Mouse (Mus musculus): ENCODE data around the gene Zfp827. TPM values are rescaled to one million over a fixed set of nuclear protein-coding genes. Genes with fewer than 3 reads are reported as not detected.

The Zfp827 gene
- total RNA-seq, 2 experiments from 2014 or later: 6.7 to 7.4 TPM

DNA sequence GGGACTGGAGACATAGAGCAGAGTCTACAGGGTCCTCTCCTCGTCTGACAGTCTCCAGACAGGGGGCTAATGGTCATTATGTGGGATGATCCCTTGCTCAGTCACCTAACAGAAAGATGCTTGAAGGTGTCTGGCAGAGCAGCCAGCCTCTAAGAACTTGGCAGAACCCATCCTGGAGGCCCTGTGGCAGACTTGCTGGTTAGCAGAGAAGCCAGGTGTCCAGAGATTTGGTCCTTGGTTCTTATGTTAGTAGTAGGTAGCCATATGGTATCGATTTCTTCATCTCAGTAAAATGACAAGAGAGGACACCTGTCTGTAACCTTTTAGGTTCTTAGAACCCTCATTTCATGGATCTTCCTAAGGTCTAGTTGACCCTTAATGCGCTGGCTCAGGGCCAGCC is 28.9 kb downstream of the Zfp827 start:
- intact Hi-C loops (cut with DNase I; ENCODE audit: low total_unique reads): loop anchor here (2.0 kb wide), 1 partner anchor 20 kb away; no protein-coding TSS in a partner anchor
- DNase-seq: no peak

DNA sequence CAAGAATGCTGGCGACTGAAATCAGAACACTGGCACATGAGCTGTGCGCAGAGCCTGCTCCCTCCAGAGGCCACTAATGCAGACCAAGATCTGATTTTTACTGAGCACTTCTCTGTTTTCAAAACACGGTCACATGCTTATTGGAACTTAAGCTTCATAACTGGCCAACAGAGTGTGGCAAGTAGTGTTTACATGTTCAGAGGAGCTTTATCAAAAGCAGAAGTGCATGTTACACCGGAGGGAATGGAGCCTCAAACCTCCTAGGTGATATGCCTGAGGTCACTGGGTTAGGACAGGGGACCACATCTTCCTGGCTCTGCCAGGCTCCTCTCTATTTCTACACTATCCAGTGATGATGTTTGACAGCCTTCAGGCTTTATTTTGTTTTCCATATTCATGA is 31.1 kb downstream of the Zfp827 start:
- no peak for DNase-seq
- intact Hi-C loops (cut with DNase I; ENCODE audit: low total_unique reads): no loop called here

DNA sequence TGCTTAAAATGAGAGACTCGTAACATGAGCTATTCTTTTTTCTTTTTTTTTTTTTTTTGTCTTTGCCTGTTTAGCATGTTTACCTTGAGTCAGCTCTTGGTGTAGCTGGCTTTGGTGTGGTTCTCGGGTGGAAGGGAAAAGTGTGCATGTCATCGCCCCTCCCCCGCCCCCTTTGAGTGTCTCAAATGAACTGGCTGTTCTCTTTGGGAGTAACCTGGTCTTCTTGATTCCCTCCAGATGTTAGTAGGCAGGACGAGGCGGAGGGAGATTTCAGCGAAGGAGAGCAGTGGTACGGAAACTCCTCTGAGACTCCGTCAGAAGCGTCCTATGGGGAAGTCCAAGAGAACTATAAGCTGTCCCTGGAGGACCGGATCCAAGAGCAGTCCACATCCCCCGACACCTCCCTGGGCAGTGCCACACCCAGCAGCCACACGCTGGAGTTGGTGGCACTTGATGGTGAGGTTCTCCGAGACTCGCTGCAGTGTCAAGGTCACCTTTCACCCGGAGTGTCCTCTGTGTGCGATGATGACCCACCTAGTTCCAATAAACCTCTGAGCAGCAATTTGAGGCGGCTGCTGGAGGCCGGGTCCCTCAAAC is 31.9 kb downstream of the Zfp827 start:
- intact Hi-C loops (cut with DNase I; ENCODE audit: low total_unique reads): no loop called here
- no peak for DNase-seq

DNA sequence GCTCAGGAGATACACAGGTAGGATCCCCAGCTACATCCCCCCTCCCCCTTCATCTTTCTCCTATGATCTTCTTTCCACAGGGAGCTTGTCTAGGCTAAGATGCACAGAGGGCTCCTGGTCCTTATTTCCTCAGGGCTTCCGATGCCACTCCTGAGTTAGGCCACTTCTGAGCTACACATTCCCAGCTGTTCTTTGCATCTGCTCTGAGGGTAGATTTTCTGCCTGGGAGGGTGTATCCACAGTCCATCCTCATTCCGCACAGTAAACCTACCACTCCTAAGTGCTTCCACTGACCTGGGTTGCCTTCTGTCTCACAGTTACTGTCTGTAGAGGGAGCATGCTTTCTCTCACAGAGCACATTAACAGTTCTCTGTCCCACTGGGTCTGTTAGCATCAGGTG is 37.7 kb downstream of the Zfp827 start:
- intact Hi-C loops (cut with DNase I; ENCODE audit: low total_unique reads): no loop called here
- no peak for DNase-seq

DNA sequence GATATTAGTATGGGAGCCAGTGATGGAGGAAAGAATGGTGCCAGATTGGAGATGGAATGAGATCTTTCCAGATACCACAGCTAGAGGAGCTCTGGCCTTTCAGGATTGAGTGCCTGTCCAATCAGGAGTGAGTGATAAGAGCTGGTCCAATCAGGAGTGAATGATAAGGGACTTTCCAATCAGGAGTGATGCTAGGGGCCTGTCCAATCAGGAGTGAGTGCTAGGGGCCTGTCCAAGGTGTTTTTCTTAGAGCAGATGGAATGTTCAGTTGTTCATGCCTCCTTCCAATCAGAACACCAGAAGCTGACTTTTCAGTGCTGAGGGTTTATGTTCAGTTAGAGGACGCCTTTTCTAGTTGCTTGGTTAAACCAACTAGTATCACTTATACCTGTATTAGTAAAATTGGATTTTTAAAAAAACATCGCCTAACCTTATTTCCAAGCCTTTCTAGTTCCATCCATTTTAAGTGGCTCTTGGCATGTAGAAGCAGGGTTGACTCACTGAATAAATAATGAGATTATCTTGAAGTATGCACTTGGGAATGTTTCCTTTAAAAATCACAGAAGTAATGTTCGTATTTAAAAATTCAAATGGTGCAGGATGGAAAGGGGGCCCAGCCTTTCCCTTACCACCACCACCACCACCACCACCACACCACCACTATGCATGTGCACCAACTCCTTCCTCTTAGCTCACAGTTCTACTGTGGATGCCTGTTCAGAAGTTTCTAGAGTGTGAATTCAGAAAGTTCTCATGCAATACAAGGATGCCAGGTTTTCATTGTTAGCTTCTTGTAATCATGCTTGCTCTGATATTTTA is 39.8 kb downstream of the Zfp827 start:
- no peak for DNase-seq
- intact Hi-C loops (cut with DNase I; ENCODE audit: low total_unique reads): no loop called here

DNA sequence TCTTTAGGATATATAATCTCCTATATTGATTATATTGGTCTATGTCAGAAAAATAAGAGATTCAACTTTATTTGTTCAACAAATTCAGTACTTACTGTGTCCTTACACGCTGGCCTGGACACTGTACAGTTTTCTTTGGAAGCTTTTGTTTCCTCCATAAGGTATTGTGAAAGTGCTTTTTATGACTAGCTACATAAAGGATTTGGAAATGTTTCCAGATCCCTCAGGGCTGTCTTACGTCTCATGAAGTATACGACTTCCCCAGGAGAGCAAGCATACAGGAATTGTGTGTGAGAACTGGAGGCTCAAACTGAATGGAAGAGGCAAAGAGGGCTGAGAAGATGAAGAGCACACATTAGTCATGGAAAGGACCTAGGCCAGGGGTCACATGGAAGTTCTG is 45.1 kb downstream of the Zfp827 start:
- no peak for DNase-seq
- intact Hi-C loops (cut with DNase I; ENCODE audit: low total_unique reads): no loop called here

DNA sequence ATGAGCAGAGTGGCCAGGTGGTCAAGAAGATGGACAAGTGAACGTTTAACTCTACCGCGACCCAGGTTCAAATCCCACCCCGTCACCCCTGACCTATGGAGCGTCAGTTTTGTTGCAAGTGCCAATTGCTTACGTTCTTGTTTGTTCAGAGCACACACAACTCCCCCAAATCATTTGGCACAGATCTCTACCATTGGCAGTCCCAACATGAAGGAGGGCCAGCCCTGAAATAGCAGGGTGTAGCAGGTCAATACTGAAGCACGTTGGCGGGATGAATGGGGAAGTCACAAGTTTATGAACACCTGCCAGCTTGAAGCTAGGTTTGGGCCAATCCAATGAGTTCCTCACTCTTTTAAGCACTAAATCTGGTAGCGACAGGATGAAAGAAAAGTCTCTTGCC is 46.7 kb downstream of the Zfp827 start:
- no peak for DNase-seq
- intact Hi-C loops (cut with DNase I; ENCODE audit: low total_unique reads): no loop called here

DNA sequence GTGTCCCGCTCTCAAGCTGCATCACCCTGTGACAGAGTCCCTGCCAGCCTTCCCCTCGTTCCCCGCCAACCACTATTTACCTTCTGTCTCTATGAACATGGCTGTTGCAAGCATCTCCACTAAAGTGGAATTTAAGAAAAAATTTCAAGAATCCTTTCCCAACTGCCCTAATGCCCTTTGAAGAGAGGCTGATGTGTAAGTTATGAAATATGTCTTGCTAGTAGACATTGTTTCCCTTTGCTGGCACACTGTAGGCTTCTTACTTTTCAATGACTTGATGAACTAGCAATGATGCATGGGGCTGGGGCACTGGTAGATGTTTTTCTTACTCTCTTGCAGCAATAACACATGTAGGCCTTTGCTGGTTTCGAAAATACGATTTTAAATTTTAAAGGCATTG is 49.0 kb downstream of the Zfp827 start:
- intact Hi-C loops (cut with DNase I; ENCODE audit: low total_unique reads): loop anchor here (2.0 kb wide), 1 partner anchor 20 kb away; no protein-coding TSS in a partner anchor
- DNase-seq: no peak

DNA sequence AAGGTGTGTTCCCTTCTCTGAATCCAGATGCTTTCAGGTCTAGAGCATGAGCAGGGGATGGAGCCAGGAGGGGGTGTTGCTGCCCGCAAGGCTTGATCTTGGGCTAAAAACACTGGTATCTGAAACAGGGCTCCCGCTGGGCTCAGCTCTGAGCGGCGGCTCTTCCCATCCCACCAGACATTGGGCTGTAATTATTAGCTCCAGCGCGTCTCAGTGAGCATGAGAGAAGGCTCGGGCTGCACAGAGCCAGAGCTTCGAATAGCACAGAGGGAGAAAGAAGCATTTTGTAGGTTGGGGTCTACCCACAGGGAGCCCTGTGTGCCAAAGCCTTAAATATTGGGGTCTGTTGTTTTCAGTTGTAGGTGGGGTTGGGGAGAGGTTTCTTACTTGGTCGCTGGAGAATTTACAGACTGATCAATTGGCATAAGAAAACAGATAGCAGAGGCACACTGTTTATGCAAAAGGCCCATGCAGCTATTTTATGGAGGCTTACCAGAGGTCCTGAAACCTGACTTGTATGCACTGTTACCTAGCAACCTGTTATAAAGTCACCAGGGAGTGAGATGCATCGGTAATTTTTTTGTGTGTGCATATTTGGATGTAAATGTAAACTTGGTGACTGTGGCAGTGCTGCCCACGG is 50.4 kb downstream of the Zfp827 start:
- intact Hi-C loops (cut with DNase I; ENCODE audit: low total_unique reads): no loop called here

DNA sequence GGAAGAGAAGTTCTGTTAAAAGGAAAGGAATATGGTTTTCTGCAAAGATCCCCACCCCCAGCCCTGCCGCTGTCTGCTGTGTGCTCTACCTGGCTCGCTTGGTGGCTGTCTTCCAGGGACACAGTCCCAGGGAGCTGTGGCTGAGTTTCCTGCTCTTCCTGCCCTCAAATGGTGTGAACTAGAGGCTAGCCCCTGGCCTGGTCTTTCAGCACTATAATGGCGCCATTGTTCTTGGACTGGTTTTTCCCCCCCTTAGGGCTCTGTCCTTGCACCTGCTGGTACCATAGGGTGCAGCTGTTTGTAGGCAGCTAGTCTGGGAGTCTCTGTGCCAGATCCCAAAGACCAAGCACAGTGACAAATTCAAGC is 50.9 kb downstream of the Zfp827 start:
- no peak for DNase-seq
- intact Hi-C loops (cut with DNase I; ENCODE audit: low total_unique reads): no loop called here

More for the DNA sequence above, 50.4 kb downstream of the Zfp827 start:
- DNase-seq: no peak

DNA sequence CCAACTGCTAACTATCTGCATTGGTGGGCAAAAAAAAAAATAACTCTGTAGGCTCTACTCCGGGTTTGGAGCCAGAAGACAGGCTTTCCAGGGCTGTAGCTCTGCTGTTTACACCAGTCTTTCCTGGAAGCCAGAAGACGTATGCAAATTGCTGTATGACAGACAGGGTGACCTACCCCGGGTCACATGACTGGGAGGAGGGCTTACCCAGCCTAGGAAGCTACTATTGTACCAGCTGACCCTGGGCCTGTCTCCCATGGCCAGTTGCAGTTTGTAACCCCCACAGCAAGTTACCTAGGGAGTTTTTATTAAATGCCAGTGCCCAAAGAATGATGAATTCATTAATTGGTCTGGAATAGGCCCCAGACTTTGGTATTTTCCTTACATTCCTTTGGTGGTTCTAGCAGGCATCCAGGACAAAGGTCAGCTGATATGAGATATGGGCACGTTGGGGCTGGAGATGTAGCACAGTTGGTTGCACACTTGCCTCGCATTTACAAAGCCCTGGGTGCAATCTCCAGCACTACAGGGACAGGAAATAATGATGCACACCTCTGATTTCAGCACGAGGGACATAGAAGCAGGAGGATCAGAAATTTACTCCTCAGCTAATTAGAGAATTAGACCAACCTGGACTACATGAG is 52.0 kb downstream of the Zfp827 start:
- DNase-seq: no peak
- intact Hi-C loops (cut with DNase I; ENCODE audit: low total_unique reads): no loop called here

DNA sequence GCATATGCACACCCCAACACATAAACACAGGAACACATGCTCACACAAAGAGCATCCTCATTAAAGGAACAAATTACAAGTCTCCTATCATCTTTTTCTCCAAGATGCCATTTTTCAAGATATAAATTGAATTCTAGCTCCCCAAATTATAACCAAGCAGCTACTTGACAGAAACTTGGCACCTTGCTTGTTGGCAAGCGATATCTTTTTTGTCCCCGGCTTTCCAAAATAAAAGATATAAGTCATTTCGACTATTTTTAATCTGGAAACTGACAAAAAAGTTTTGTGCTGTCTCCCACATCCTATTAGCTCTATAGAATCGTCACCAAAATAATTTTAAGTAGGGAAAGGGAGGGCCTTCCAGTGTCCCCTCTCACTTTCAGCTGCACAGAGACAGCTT is 53.1 kb downstream of the Zfp827 start:
- DNase-seq: no peak
- intact Hi-C loops (cut with DNase I; ENCODE audit: low total_unique reads): no loop called here

DNA sequence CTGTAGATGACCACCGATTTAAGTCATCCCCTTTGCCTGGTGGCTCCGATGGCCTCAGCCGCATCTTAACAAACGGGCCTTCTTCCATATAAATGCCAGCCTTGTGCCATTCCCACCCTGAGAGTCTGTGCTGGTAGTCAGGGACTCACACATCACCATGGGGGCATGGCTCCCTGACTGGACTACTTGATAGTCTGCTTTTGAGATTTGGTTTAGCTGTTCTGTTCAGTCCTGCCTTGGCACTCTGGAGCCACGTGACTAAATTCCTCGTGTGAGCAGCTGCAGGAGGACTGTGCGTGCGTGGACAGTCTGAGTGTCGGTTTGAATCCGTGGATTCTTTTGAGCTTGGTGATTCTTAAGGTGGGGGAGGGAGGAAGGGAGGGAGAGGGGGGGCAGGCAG is 53.7 kb downstream of the Zfp827 start:
- intact Hi-C loops (cut with DNase I; ENCODE audit: low total_unique reads): no loop called here
- DNase-seq: no peak

DNA sequence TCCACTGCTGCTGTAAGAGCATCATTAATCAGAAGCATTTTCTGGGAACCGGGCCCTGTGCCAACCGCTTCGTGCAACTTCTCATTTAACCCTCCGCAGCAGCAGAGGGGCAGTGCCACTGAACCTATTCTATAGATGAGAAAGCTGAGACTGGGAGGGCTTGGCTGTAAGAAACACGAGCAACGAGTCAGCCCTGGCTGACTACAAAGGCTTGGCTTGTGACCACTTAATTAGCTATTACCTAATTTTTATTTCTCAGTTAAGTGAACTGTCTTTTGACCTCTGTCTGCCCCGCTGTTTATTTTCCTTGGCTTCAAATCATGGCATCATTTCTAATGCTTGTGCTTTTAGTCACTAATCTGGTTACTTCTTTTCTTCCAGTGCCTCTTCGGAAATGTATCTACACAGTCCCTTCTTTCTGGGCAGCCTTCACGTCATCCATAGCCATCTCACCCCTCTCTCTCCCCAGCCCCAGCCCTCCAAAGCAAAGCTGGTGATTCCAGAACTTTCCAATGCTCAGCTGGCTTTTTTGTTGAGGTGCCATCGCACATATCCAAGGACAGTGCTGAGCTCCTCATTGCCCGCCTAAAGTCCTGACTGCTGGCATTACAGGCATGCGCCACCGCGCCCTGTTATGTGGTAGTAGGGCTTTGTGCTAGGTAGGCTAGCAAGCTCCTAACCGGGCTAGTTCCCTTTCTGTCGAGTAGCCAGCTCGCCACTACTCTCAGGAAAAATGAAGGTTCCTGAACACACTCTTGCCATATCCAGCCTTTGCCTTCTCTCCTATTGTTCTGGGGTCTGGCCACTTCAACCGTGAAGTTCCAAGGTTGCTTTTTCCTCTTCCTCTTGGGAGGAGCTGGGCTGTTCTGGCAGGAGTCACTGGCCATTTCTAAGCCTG is 55.5 kb downstream of the Zfp827 start:
- intact Hi-C loops (cut with DNase I; ENCODE audit: low total_unique reads): no loop called here
- DNase-seq: peak; percentile 48

DNA sequence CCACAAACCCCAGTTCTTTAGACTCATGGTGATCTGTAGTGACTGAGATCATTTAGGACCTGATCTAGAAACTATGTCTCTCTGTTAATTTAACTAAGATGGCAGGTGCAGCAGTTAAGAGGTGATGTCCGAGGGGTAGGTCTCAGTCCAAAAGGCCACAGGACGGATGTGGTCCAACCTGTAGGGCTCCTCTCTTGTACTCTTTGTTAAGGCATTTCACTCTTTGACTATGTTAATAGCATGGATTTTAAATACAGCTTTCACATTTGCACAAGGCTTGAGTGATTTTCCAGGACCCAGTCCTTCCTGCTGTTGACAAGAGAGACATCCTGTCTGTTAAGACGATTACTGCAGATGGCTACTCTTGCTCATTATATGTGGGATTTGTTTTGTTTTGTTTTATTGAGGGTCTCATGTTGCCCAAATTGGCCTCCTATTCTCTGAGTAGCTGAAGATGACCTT is 56.2 kb downstream of the Zfp827 start:
- no peak for DNase-seq
- intact Hi-C loops (cut with DNase I; ENCODE audit: low total_unique reads): no loop called here

DNA sequence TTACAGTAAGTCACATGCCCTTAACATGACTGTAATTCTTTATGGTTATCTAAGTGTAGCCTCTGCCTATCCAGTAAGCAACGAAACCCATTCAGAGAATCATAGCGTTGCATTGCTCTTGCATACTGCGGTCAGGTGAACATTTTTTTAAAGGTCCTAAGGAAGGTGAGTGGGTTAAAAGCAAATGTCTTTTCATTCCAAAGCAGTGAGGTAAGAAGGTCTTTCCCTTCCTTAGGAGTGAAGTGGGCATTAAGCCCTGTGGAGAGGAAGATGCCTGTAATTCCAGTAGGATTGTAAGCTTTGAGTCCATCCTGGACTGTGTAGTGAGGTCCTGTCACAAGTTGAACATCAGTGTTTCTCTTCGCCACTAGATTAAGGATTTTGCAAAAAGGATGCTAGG is 66.2 kb downstream of the Zfp827 start:
- intact Hi-C loops (cut with DNase I; ENCODE audit: low total_unique reads): no loop called here
- no peak for DNase-seq

DNA sequence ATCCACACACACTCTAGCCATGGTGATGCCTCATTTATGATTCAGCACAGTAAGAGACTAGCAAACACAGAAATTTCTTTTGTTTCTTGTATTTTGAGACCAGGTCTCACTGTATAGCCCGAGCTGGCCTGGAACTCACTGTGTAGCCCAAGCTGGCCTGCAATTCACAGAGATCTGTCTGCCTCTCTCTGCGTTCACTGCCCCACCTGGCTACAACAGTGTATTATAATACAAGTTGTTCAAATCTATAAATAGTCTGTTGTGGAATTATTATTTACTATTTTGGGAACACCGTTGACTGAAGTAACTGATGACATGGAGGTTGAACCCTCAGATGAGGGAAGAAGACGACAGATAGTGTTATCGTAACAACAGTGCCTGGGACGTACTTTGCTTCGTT is 66.9 kb downstream of the Zfp827 start:
- no peak for DNase-seq
- intact Hi-C loops (cut with DNase I; ENCODE audit: low total_unique reads): no loop called here

DNA sequence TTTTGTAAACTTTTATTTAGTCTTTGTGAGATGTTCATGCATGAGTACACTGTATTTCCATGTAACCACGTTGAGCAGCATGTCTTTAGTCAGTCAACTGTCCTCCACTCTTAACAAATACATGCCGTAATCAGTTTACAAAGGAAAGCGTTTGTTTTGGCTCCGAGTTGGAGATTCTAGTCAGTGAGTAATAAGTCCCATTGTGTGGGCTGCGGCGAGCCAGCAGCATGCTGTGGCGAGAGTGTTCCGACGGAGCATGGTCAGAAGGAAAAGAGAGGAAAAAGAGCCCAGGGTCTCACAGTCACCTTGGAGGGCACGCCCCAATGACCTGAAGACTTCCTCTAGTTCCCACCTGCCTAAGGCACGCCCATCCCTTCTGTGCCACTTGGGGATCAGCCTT is 68.7 kb downstream of the Zfp827 start:
- no peak for DNase-seq

DNA sequence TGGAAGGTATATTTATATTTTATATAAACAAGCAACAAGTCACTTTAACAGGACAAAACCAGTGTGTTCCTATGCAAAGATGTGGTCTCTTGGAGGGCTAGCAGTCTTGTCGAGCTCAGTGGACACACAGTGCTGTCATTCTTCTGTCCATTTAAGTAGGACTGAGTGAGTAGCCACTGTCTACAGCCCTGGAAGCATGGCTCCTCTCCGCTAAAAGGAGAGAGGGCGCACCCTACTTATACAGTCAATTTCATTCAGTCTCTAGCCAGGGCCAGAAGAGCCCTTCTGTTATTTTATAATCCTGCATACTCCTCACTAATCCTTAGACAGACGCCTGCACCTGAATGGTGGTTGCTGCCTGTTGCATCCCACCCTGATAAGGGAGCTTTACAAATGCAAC is 74.5 kb downstream of the Zfp827 start:
- DNase-seq: no peak
- intact Hi-C loops (cut with DNase I; ENCODE audit: low total_unique reads): no loop called here

More for the DNA sequence above, 68.7 kb downstream of the Zfp827 start:
- intact Hi-C loops (cut with DNase I; ENCODE audit: low total_unique reads): no loop called here
